Mouse (Mus musculus) midbrain, embryonic 14.5 days (tissue): ENCODE measurements around the gene Cbr1. TPM values are rescaled to one million over a fixed set of nuclear protein-coding genes. Genes with fewer than 3 reads are reported as not detected.

ENCODE experiments used
- ATAC-seq: fragments of 200-750 bp; cut with Nextera tagmentation; 2 replicates; pipeline ENCODE4 v1.8.0; 2017; ENCODE audit warnings: moderate number of reproducible peaks, moderate library complexity; ENCODE audit not compliant: low FRiP score, low TSS enrichment
- DNase-seq: peaks from one replicate; pipeline ENCODE4 v3.0.0-alpha.2; 2015
- H3K27ac ChIP-seq: fragments of 300-500 bp; sonication (generic); replicated peaks from 2 replicates; pipeline ENCODE4 v1.5.1; 2014; ENCODE audit warnings: mild to moderate bottlenecking, low read depth, low read length, moderate library complexity
- H3K27me3 ChIP-seq: fragments of 300-500 bp; sonication (generic); 2 replicates; pipeline ENCODE4 v1.6.1; 2014; ENCODE audit warnings: low read length, control low read depth, mixed read lengths; ENCODE audit not compliant: control insufficient read depth, insufficient read depth
- H3K36me3 ChIP-seq: fragments of 300-500 bp; sonication (generic); 2 replicates; pipeline ENCODE4 v1.6.1; 2014; ENCODE audit warnings: low read length, control low read depth; ENCODE audit not compliant: control insufficient read depth, insufficient read depth
- H3K4me1 ChIP-seq: fragments of 300-500 bp; sonication (generic); 2 replicates; pipeline ENCODE4 v1.6.1; 2014; ENCODE audit warnings: mild to moderate bottlenecking, antibody characterized with exemption, low read length, control low read depth; ENCODE audit not compliant: control insufficient read depth, insufficient read depth
- H3K4me2 ChIP-seq: fragments of 300-500 bp; sonication (generic); 2 replicates; pipeline ENCODE4 v1.6.1; 2014; ENCODE audit warnings: mild to moderate bottlenecking, low read length, moderate library complexity
- H3K4me3 ChIP-seq: fragments of 300-500 bp; sonication (generic); replicated peaks from 2 replicates; pipeline ENCODE4 v1.5.1; 2014; ENCODE audit warnings: low read depth, low read length
- H3K9ac ChIP-seq: fragments of 300-500 bp; sonication (generic); replicated peaks from 2 replicates; pipeline ENCODE4 v1.6.1; 2014; ENCODE audit warnings: mild to moderate bottlenecking, low read length, moderate library complexity
- H3K9me3 ChIP-seq: fragments of 300-500 bp; sonication (generic); 2 replicates; pipeline ENCODE4 v1.6.1; 2016; ENCODE audit warnings: low read length, control low read depth, mixed read lengths; ENCODE audit not compliant: control insufficient read depth
- WGBS: fragments of 180-500 bp; shearing (Covaris S2); extraction: QIAGEN DNeasy Blood & Tissue Kit; methylation state at CpG from one replicate; pipeline ENCODE4 v1.1.7; 2014; 5-methylcytosine and 5-hydroxymethylcytosine counted together
- polyA plus RNA-seq: library from polyadenylated mRNA; unstranded; fragments of >200 nt; fragmentation: Nextera tagmentation; extraction: Ambion mirVana; gene quantifications from 2 replicates; pipeline ENCODE4 v1.2.1, GENCODE M21; 2014

Cbr1 gene
- polyA plus RNA-seq, 1 experiment from 2014 or later = 137 TPM

- no peak overlapping the region for H3K9ac ChIP-seq
- no peak overlapping the region for H3K4me3 ChIP-seq
- H3K36me3 ChIP-seq = peaks cover 2% of the 10 kb centered on the region; the same call in 1 of the 2 replicates
- no peaks in the 10 kb centered on the region for H3K27me3 ChIP-seq
- H3K4me1 ChIP-seq = no peaks in the 10 kb centered on the region
- no peak overlapping the region for H3K4me2 ChIP-seq
- no peak for ATAC-seq
- WGBS = 88% methylated on average over 8 of the region's 8 CpGs
- H3K9me3 ChIP-seq = no peaks in the 10 kb centered on the region
- H3K27ac ChIP-seq = no peak overlapping the region
- no peak for DNase-seq
These were observed 27.2 kb upstream of the Cbr1 start for GRCm38 (mm10) chr16:93578346-93579005.

DNA sequence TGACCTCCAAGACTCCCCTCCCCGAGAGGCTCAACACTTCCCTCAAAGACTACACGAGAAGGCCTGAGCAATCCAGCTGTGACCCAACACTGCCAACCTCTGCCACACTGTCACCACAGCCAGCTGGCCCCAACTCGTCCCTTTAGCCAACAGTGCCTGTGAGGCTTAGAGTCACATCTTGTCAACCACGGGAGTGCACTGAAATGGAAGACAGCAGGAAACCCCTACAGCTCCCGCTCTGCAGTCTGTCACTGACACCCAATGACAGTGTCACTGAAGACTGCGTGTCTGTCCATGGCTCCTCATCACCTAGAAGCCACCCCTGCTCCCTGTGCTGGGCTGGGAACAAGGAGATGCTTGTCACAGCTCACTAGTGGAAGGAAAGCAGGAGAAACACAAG, 24.5 kb upstream of the Cbr1 start:
- H3K4me3 ChIP-seq = no peak overlapping the region
- no peak overlapping the region for H3K4me2 ChIP-seq
- H3K9me3 ChIP-seq = no peaks in the 10 kb centered on the region
- WGBS = 70% methylated on average over 6 of the region's 6 CpGs
- H3K36me3 ChIP-seq = peaks cover 24% of the 10 kb centered on the region; the same call in 1 of the 2 replicates
- no peak overlapping the region for H3K27ac ChIP-seq
- DNase-seq (no peak), ATAC-seq (no peak)
- H3K9ac ChIP-seq = no peak overlapping the region
- H3K4me1 ChIP-seq = no peaks in the 10 kb centered on the region
- no peaks in the 10 kb centered on the region for H3K27me3 ChIP-seq

DNA sequence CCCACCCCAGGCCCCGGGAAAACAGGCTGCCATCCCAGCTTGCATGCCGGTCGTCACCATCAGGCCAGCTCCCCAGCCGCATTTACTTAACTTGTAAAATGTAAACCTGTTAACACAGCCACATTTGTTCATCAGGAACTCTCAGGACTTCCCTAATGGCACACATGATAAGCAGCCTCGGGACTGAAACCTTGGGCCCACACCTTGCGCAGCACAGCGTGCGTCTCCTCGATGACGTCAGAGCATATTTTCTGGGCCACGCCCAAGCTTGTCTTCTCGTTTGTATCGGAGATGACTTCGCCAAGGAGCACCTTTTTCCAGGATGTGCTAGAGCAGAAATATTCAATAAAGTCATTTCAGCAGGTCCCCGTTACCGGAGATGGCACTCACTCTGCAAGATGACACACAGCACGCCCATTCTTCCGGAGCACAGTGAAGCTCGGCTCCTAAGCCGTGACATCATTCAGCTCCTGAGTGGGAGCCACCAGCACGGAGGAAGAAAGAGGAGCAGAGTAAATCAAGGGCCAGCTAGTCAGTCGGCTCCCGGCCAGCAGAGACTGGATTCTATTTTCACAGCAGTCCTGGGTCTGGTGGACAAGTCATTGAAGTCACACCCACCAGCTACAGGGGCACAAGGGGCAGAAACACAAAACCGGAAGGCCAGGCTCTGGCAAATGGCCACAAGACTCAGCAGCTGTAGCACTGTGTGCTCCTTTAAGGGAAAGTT, 20.5 kb upstream of the Cbr1 start:
- no peak for DNase-seq
- Histone ChIP-seq H3K9me3 (no peaks in the 10 kb centered on the region), H3K9ac (no peak overlapping the region), H3K4me3 (no peak overlapping the region), H3K27me3 (no peaks in the 10 kb centered on the region), H3K27ac (no peak overlapping the region), H3K36me3 (peaks cover 43% of the 10 kb centered on the region), H3K4me1 (no peaks in the 10 kb centered on the region), H3K4me2 (no peak overlapping the region)
- WGBS = 94% methylated on average over 24 of the region's 24 CpGs
- no peak for ATAC-seq

DNA sequence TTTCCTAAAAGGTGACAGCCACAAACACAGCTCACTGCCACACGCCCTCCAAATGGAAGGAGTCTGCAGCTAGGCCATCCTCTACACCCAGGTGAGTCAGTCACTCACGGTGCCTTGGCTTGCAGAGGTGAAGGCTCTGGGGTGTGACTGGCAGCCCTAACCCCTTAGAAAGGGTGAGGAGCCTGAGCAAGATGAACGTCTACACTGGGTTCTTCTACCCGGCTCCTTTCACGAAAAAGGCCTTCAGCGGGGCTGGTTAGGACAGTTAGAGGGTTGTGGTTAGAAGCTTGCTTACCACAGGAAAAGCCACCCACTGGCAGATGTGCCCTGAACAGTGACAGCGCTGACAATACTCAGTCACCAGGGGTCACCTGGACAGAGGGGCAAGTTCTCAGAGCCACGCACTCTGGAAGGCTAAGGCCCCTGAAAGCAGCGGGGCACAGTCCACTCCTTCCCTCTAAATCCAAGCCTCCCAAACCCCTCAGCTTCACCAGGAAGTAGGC, 19.9 kb upstream of the Cbr1 start:
- Histone ChIP-seq H3K4me1 (no peaks in the 10 kb centered on the region), H3K36me3 (peaks cover 49% of the 10 kb centered on the region)

GRCm38 (mm10) chr16:93586382-93586781, 19.3 kb upstream of the Cbr1 start:
- H3K27ac ChIP-seq = no peak overlapping the region
- 67% methylated on average over 8 of the region's 8 CpGs for WGBS
- H3K27me3 ChIP-seq = no peaks in the 10 kb centered on the region
- no peaks in the 10 kb centered on the region for H3K9me3 ChIP-seq
- no peak overlapping the region for H3K4me2 ChIP-seq
- H3K4me3 ChIP-seq = no peak overlapping the region
- ATAC-seq (no peak), DNase-seq (no peak)
- H3K9ac ChIP-seq = no peak overlapping the region
- peaks cover 55% of the 10 kb centered on the region for H3K36me3 ChIP-seq
- no peaks in the 10 kb centered on the region for H3K4me1 ChIP-seq

More for the DNA sequence above, 19.9 kb upstream of the Cbr1 start:
- Histone ChIP-seq H3K4me3 (no peak overlapping the region), H3K9me3 (no peaks in the 10 kb centered on the region), H3K9ac (no peak overlapping the region), H3K4me2 (no peak overlapping the region), H3K27me3 (no peaks in the 10 kb centered on the region), H3K27ac (no peak overlapping the region)
- ATAC-seq = no peak
- 89% methylated on average over 9 of the region's 9 CpGs for WGBS
- DNase-seq = no peak

- H3K4me2 ChIP-seq = no peak overlapping the region
- no peaks in the 10 kb centered on the region for H3K9me3 ChIP-seq
- ATAC-seq (no peak), DNase-seq (no peak)
- 71% methylated on average over 4 of the region's 4 CpGs for WGBS
- H3K27me3 ChIP-seq = no peaks in the 10 kb centered on the region
- H3K4me1 ChIP-seq = no peaks in the 10 kb centered on the region
- H3K27ac ChIP-seq = no peak overlapping the region
- no peak overlapping the region for H3K4me3 ChIP-seq
- H3K36me3 ChIP-seq = peaks cover 61% of the 10 kb centered on the region
- H3K9ac ChIP-seq = no peak overlapping the region
These were observed 17.4 kb upstream of the Cbr1 start for GRCm38 (mm10) chr16:93588281-93588680.

- WGBS = 97% methylated on average over 15 of the region's 15 CpGs
- no peak overlapping the region for H3K4me2 ChIP-seq
- H3K4me3 ChIP-seq = no peak overlapping the region
- DNase-seq (no peak), ATAC-seq (no peak)
- H3K4me1 ChIP-seq = no peaks in the 10 kb centered on the region
- H3K9ac ChIP-seq = no peak overlapping the region
- peaks cover 54% of the 10 kb centered on the region for H3K36me3 ChIP-seq
- H3K27me3 ChIP-seq = no peaks in the 10 kb centered on the region
- no peaks in the 10 kb centered on the region for H3K9me3 ChIP-seq
- H3K27ac ChIP-seq = no peak overlapping the region
These were observed 14.7 kb upstream of the Cbr1 start for GRCm38 (mm10) chr16:93590915-93591314.

DNA sequence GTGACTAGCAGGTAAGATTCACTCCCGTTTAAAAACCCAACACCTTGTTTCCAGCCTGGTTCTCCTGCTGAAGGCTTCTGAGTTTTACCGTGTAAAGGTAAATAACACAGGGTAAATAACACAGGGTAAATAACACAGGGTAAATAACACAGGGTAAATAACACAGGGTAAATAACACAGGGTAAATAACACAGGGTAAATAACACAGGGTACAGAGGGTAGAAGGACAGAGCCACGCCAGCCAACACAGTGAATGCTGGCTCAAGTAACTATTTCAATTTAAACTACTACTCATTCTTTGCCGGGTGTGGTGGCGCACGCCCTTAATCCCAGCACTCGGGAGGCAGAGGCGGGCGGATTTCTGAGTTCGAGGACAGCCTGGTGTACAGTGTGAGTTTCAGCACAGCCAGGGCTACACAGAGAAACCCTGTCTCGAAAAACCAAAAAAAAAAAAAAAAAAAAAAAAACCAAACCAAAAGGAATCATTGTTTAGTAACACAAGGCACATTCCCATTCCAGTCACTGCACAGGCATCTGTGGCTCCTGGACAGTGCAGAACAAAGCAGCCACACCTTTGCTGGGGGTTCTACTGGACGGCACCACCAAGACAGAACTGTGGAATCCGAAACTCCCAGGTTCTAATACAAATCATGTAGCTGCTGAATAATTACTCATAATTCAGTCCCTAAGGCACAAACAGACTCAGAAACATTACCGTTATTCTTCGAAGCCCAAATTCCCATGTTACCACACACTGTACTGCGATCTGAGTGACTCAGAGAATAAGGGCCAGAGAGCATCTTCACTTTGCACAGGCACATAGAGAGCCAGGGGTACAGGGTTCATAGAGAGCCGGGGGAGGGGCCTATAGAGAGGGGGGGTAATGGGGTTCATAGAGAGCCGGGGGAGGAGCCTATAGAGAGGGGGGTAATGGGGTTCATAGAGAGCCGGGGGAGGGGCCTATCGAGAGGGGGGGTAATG, 13.9 kb upstream of the Cbr1 start:
- Histone ChIP-seq H3K27me3 (no peaks in the 10 kb centered on the region), H3K9me3 (no peaks in the 10 kb centered on the region), H3K4me1 (no peaks in the 10 kb centered on the region), H3K27ac (no peak overlapping the region), H3K4me2 (no peak overlapping the region), H3K36me3 (peaks cover 58% of the 10 kb centered on the region), H3K9ac (no peak overlapping the region), H3K4me3 (no peak overlapping the region)
- ATAC-seq (no peak), DNase-seq (no peak)
- 92% methylated on average over 20 of the region's 20 CpGs for WGBS
